In genomic region chr9:91384693-91385560, GRCm38 (mm10) we compare ENCODE assay signal across 13 mouse cellular contexts. TPM values are rescaled to one million over a fixed set of nuclear protein-coding genes. Genes with fewer than 3 reads are reported as not detected.
DNase-seq lines count a peak whose midpoint lies in the region; ATAC-seq and TF ChIP-seq lines count a peak whose summit lies in the region.
"Had no signal": no experiment of that assay in that cellular context is flagged by ENCODE, and none has a peak within 500 bp of the region (broad histone marks: within the 10 kb centered on the region; RNA-seq: fewer than 3 reads in every experiment).

No protein-coding gene starts in this region.

- TF ChIP-seq CTCF in midbrain, postnatal 0 days (IDR thresholded peaks at IDR 0.05), result no peak

- no peak overlapping the region for H3K4me2 ChIP-seq in embryonic facial prominence, embryonic 11.5 days (ENCODE audit: low read depth, low read length)
- H3K4me2 ChIP-seq in forebrain, embryonic 11.5 days (ENCODE audit: low read depth, low read length, severe bottlenecking), result peak overlapping the region; percentile 24; the same call in 1 of the 2 replicates
- no peak overlapping the region for H3K4me2 ChIP-seq in hindbrain, embryonic 15.5 days
- no peak overlapping the region for H3K4me2 ChIP-seq in midbrain, postnatal 0 days (ENCODE audit: low read depth, low read length, poor library complexity, severe bottlenecking)
- H3K4me2 ChIP-seq: limb, embryonic 12.5 days; lung, embryonic 14.5 days had no signal

- no peak overlapping the region for H3K27ac ChIP-seq in embryonic facial prominence, embryonic 11.5 days (replicated peaks; ENCODE audit: low read depth, low read length)
- H3K27ac ChIP-seq in forebrain, embryonic 11.5 days (ENCODE audit: low read depth, low read length), result peak overlapping the region; percentile 84
- H3K27ac ChIP-seq in hindbrain, embryonic 15.5 days (replicated peaks), result peak overlapping the region; percentile 96
- H3K27ac ChIP-seq in midbrain, postnatal 0 days (ENCODE audit: low read depth, low read length), result peak overlapping the region; percentile 6; the same call in 1 of the 2 replicates
- H3K27ac ChIP-seq: limb, embryonic 12.5 days had no signal

- no peaks in the 10 kb centered on the region for H3K36me3 ChIP-seq in embryonic facial prominence, embryonic 11.5 days (replicated peaks; ENCODE audit: control insufficient read depth, insufficient read depth, low read depth, low read length)
- no peaks in the 10 kb centered on the region for H3K36me3 ChIP-seq in forebrain, embryonic 11.5 days (ENCODE audit: control insufficient read depth, insufficient read depth, low read length)
- H3K36me3 ChIP-seq in hindbrain, embryonic 15.5 days, result no peaks in the 10 kb centered on the region
- H3K36me3 ChIP-seq in midbrain, postnatal 0 days (ENCODE audit: insufficient read depth, low read length), result no peaks in the 10 kb centered on the region
- H3K36me3 ChIP-seq: limb, embryonic 12.5 days had no signal

- WGBS in embryonic facial prominence, embryonic 11.5 days, result 9% methylated on average over 4 of the region's 4 CpGs
- WGBS in forebrain, embryonic 11.5 days, result 6% methylated on average over 4 of the region's 4 CpGs
- WGBS in hindbrain, embryonic 15.5 days, result 22% methylated on average over 4 of the region's 4 CpGs
- WGBS in midbrain, postnatal 0 days, result 26% methylated on average over 4 of the region's 4 CpGs

- no peak overlapping the region for H3K9ac ChIP-seq in embryonic facial prominence, embryonic 11.5 days (replicated peaks; ENCODE audit: low read length)
- H3K9ac ChIP-seq in forebrain, embryonic 11.5 days (ENCODE audit: low read length), result peak overlapping the region; percentile 90
- H3K9ac ChIP-seq in hindbrain, embryonic 15.5 days, result no peak overlapping the region
- no peak overlapping the region for H3K9ac ChIP-seq in midbrain, postnatal 0 days (replicated peaks; ENCODE audit: low read length, poor library complexity, severe bottlenecking)
- H3K9ac ChIP-seq: limb, embryonic 12.5 days; lung, embryonic 14.5 days had no signal

- H3K9me3 ChIP-seq in embryonic facial prominence, embryonic 11.5 days (replicated peaks; ENCODE audit: control insufficient read depth, low read length), result no peaks in the 10 kb centered on the region
- H3K9me3 ChIP-seq in forebrain, embryonic 11.5 days (ENCODE audit: control insufficient read depth, low read length), result no peaks in the 10 kb centered on the region
- H3K9me3 ChIP-seq in hindbrain, embryonic 15.5 days, result no peaks in the 10 kb centered on the region
- no peaks in the 10 kb centered on the region for H3K9me3 ChIP-seq in midbrain, postnatal 0 days (ENCODE audit: low read length)
- H3K9me3 ChIP-seq: limb, embryonic 12.5 days had no signal

- no peak for DNase-seq in embryonic facial prominence, embryonic 11.5 days (ENCODE audit: low spot score)
- DNase-seq in forebrain, embryonic 11.5 days (ENCODE audit: low spot score), result peak; percentile 51
- no peak for DNase-seq in midbrain, postnatal 0 days (ENCODE audit: low spot score)
- DNase-seq in T-cell, adult 2 months (ENCODE audit: low spot score), result no peak
- no peak for DNase-seq in layer of hippocampus, postnatal 10 days (ENCODE audit: low spot score in 2 of 2)
- DNase-seq: adrenal gland, postnatal 25 days; kidney, adult 11 months; spleen, adult 18-20 months had no signal

- no peaks in the 10 kb centered on the region; the same call in 1 of the 2 replicates for H3K4me1 ChIP-seq in embryonic facial prominence, embryonic 11.5 days (ENCODE audit: control insufficient read depth, insufficient read depth, low read length)
- peaks cover 13% of the 10 kb centered on the region for H3K4me1 ChIP-seq in forebrain, embryonic 11.5 days (replicated peaks; ENCODE audit: control insufficient read depth, insufficient read depth, low read length)
- peaks cover 18% of the 10 kb centered on the region for H3K4me1 ChIP-seq in hindbrain, embryonic 15.5 days (replicated peaks)
- H3K4me1 ChIP-seq in midbrain, postnatal 0 days (ENCODE audit: insufficient read depth, low read length), result no peaks in the 10 kb centered on the region

- peaks cover 79% of the 10 kb centered on the region for H3K27me3 ChIP-seq in embryonic facial prominence, embryonic 11.5 days (ENCODE audit: control insufficient read depth, insufficient read depth, low read length)
- peaks cover 64% of the 10 kb centered on the region for H3K27me3 ChIP-seq in forebrain, embryonic 11.5 days (ENCODE audit: control insufficient read depth, insufficient read depth, low read length)
- H3K27me3 ChIP-seq in hindbrain, embryonic 15.5 days, result peaks cover 48% of the 10 kb centered on the region
- peaks cover 61% of the 10 kb centered on the region for H3K27me3 ChIP-seq in midbrain, postnatal 0 days (ENCODE audit: insufficient read depth, low read length)

- ATAC-seq in embryonic facial prominence, embryonic 11.5 days (replicated peaks; ENCODE audit: insufficient number of reproducible peaks, low FRiP score, low TSS enrichment, low read depth), result no peak
- ATAC-seq in forebrain, embryonic 11.5 days (replicated peaks; ENCODE audit: low FRiP score), result no peak
- no peak for ATAC-seq in hindbrain, embryonic 15.5 days (ENCODE audit: low FRiP score, low read depth)
- ATAC-seq in midbrain, postnatal 0 days (ENCODE audit: low FRiP score), result no peak
- no peak for ATAC-seq in activated CD4-positive, CD25-positive, alpha-beta regulatory T cell, adult 4 months

- H3K4me3 ChIP-seq in embryonic facial prominence, embryonic 11.5 days (ENCODE audit: low read depth, low read length), result 0 out of 2 replicates have a peak overlapping the region, but pooled peaks have one; percentile 8
- H3K4me3 ChIP-seq in forebrain, embryonic 11.5 days (ENCODE audit: low read depth, low read length), result peak overlapping the region; percentile 51; the same call in 1 of the 2 replicates
- H3K4me3 ChIP-seq in hindbrain, embryonic 15.5 days, result no peak overlapping the region
- no peak overlapping the region for H3K4me3 ChIP-seq in midbrain, postnatal 0 days (ENCODE audit: low read depth, low read length)
- H3K4me3 ChIP-seq: limb, embryonic 12.5 days had no signal

RNA-seq across cellular contexts. Expression of gene Zic1, which starts 19.3 kb away (rescaled TPM):
- 3.3 and 3.5 TPM in 2 replicates for polyA plus RNA-seq in embryonic facial prominence, embryonic 11.5 days (2014; fragmentation: Nextera tagmentation; extraction: Ambion mirVana)
- 14.7 and 15.7 TPM in 2 replicates for polyA plus RNA-seq in forebrain, embryonic 11.5 days (2014; fragmentation: Nextera tagmentation; extraction: Ambion mirVana)
- 13.5 and 14.8 TPM in 2 replicates for polyA plus RNA-seq in hindbrain, embryonic 15.5 days (2015; fragmentation: Nextera tagmentation; extraction: Ambion mirVana)
- 91.8 and 146 TPM in 2 replicates for total RNA-seq in midbrain, postnatal 0 days (2014; rRNA removed)
- polyA plus RNA-seq in midbrain, postnatal 0 days (2015; fragmentation: Nextera tagmentation; extraction: Ambion mirVana), result 4.1 and 8.2 TPM in 2 replicates
- polyA plus RNA-seq in activated CD4-positive, CD25-positive, alpha-beta regulatory T cell, adult 4 months (2017; shearing (Covaris generic)), result not detected
- 10 to 100 TPM; 16.7 to 25.1 TPM for total RNA-seq in layer of hippocampus, postnatal 10 days (2021)
- total RNA-seq: adrenal gland, postnatal 25 days had no signal
- polyA plus RNA-seq: lung, embryonic 14.5 days had no signal

RNA-seq across cellular contexts. Expression of gene Zic4, which starts 22.7 kb away (rescaled TPM):
- 6.7 and 6.9 TPM in 2 replicates for polyA plus RNA-seq in embryonic facial prominence, embryonic 11.5 days (2014; fragmentation: Nextera tagmentation; extraction: Ambion mirVana)
- 58.8 and 59.5 TPM in 2 replicates for polyA plus RNA-seq in forebrain, embryonic 11.5 days (2014; fragmentation: Nextera tagmentation; extraction: Ambion mirVana)
- 52.6 and 61.6 TPM in 2 replicates for polyA plus RNA-seq in hindbrain, embryonic 15.5 days (2015; fragmentation: Nextera tagmentation; extraction: Ambion mirVana)
- total RNA-seq in midbrain, postnatal 0 days (2014; rRNA removed), result 54.7 and 73.4 TPM in 2 replicates
- 22.2 and 33.5 TPM in 2 replicates for polyA plus RNA-seq in midbrain, postnatal 0 days (2015; fragmentation: Nextera tagmentation; extraction: Ambion mirVana)
- polyA plus RNA-seq in activated CD4-positive, CD25-positive, alpha-beta regulatory T cell, adult 4 months (2017; shearing (Covaris generic)), result not detected
- 1 to 10 TPM; 7.1 to 7.5 TPM for total RNA-seq in layer of hippocampus, postnatal 10 days (2021)
- total RNA-seq: adrenal gland, postnatal 25 days had no signal
- polyA plus RNA-seq: heart, embryonic 16.5 days; lung, embryonic 14.5 days had no signal

Comparison
In these comparisons a context has a peak if more than half of its experiments do, and no peak if none do; other contexts are left out.
1. H3K4me3 ChIP-seq: peak in embryonic facial prominence, embryonic 11.5 days (single experiment) and forebrain, embryonic 11.5 days (single experiment); none in hindbrain, embryonic 15.5 days (single experiment) and midbrain, postnatal 0 days (single experiment).